Mouse (Mus musculus) forebrain, embryonic 13.5 days (tissue): ENCODE measurements around the gene Ncs1. TPM values are rescaled to one million over a fixed set of nuclear protein-coding genes. Genes with fewer than 3 reads are reported as not detected.

ENCODE experiments used
- ATAC-seq: fragments of 200-750 bp; cut with Nextera tagmentation; 2 replicates; pipeline ENCODE4 v1.8.0; 2017
- H3K27ac ChIP-seq: fragments of 300-500 bp; sonication (generic); 2 replicates; pipeline ENCODE4 v1.5.1; 2015; ENCODE audit warnings: inconsistent platforms, mild to moderate bottlenecking, moderate library complexity
- H3K27me3 ChIP-seq: fragments of 300-500 bp; sonication (generic); 2 replicates; pipeline ENCODE4 v1.6.1; 2015; ENCODE audit warnings: mild to moderate bottlenecking, inconsistent platforms
- H3K36me3 ChIP-seq: fragments of 300-500 bp; sonication (generic); 2 replicates; pipeline ENCODE4 v1.6.1; 2015; ENCODE audit warnings: mild to moderate bottlenecking, inconsistent platforms; ENCODE audit not compliant: poor library complexity, severe bottlenecking
- H3K4me1 ChIP-seq: fragments of 300-500 bp; sonication (generic); 2 replicates; pipeline ENCODE4 v1.6.1; 2015; ENCODE audit warnings: inconsistent platforms
- H3K4me2 ChIP-seq: fragments of 300-500 bp; sonication (generic); 2 replicates; pipeline ENCODE4 v1.6.1; 2015; ENCODE audit warnings: inconsistent platforms, mild to moderate bottlenecking, moderate library complexity
- H3K4me3 ChIP-seq: fragments of 300-500 bp; sonication (generic); 2 replicates; pipeline ENCODE4 v1.5.1; 2015; ENCODE audit warnings: mild to moderate bottlenecking, inconsistent platforms
- H3K9ac ChIP-seq: fragments of 300-500 bp; sonication (generic); 2 replicates; pipeline ENCODE4 v1.6.1; 2015; ENCODE audit warnings: mild to moderate bottlenecking, inconsistent platforms
- H3K9me3 ChIP-seq: fragments of 300-500 bp; sonication (generic); replicated peaks from 2 replicates; pipeline ENCODE4 v1.6.1; 2016; ENCODE audit warnings: inconsistent platforms
- WGBS: fragments of 180-500 bp; shearing (Covaris S2); methylation state at CpG from one replicate; pipeline ENCODE4 v1.1.7; 2015; 5-methylcytosine and 5-hydroxymethylcytosine counted together
- polyA plus RNA-seq: library from polyadenylated mRNA; unstranded; fragments of >200 nt; fragmentation: Nextera tagmentation; extraction: Ambion mirVana; gene quantifications from 2 replicates; pipeline ENCODE4 v1.2.1, GENCODE M21; 2015

Ncs1 gene
- polyA plus RNA-seq, 1 experiment from 2014 or later = 72.7 TPM

DNA sequence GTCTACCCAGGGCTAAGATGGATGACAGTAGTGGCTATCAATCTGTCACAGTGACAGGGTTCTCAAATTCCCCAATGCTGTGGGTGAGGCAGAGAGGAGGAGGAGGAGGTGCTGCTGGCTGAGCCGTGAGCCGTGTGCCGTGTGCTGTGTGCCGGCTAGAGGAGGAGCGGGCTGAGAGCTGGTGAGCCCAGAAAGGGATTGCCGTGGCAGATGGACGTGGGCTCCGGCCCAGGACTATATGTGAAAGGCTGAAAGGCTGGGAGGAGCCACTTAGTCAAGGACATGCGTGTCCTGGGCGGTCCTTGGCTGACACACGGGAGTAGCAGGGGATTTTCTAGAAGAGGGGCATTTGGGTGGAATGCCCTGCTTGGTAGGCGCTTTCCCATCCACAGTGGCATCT is 37.3 kb downstream of the Ncs1 start:
- Histone ChIP-seq H3K9me3 (no peaks in the 10 kb centered on the region), H3K4me2 (no peak overlapping the region), H3K4me3 (no peak overlapping the region), H3K4me1 (peaks cover 16% of the 10 kb centered on the region), H3K9ac (no peak overlapping the region), H3K36me3 (peaks cover 78% of the 10 kb centered on the region), H3K27ac (no peak overlapping the region), H3K27me3 (no peaks in the 10 kb centered on the region)
- no peak for ATAC-seq
- 97% methylated on average over 12 of the region's 12 CpGs for WGBS

DNA sequence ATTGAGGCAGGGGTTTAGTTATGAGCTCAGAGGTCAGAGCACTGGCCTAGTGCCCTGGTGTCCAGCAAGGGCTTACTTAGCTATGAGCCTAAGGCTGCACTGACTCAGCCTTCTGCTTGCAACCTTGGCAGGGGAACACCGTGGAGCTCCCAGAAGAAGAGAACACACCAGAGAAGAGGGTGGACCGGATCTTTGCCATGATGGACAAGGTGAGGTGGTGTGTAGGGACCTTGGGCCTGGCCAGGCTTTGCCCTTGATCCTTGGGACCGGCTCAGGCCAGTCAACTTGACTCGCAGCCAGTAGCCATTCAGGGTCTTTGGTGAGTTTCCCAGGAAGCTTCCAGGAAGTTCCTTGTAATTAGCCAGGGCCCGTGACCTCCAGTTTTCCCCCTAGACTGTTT is 38.9 kb downstream of the Ncs1 start:
- H3K9ac ChIP-seq = no peak overlapping the region
- H3K4me1 ChIP-seq = peaks cover 6% of the 10 kb centered on the region; the same call in 1 of the 2 replicates
- H3K36me3 ChIP-seq = peaks cover 90% of the 10 kb centered on the region
- no peak overlapping the region for H3K4me3 ChIP-seq
- 93% methylated on average over 5 of the region's 5 CpGs for WGBS
- no peak overlapping the region for H3K27ac ChIP-seq
- H3K4me2 ChIP-seq = no peak overlapping the region
- no peaks in the 10 kb centered on the region for H3K9me3 ChIP-seq
- H3K27me3 ChIP-seq = no peaks in the 10 kb centered on the region
- no peak for ATAC-seq

DNA sequence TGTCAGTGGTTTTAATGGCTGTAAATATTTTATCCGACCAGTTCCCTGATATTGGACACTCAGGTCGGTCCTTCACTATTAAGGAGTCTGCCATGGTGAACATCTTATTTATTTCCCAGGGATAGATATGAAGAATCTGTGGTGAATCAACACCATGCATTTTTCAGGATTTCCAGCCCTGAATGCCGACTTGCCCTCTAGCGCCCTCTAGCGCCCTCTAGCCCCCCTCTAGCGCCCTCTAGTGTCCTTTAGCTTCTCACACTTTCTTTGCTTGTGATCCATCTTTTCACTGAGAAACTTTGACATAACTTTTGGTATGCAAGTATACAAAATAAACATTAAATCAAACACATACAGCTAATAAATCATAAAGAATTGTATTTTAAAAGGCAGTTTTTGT is 45.8 kb downstream of the Ncs1 start:
- Histone ChIP-seq H3K27ac (no peak overlapping the region), H3K36me3 (peaks cover 71% of the 10 kb centered on the region), H3K4me1 (no peaks in the 10 kb centered on the region), H3K9ac (no peak overlapping the region), H3K4me2 (no peak overlapping the region), H3K4me3 (no peak overlapping the region), H3K27me3 (no peaks in the 10 kb centered on the region), H3K9me3 (no peaks in the 10 kb centered on the region)
- WGBS = 5% methylated on average over 6 of the region's 6 CpGs
- ATAC-seq = no peak

DNA sequence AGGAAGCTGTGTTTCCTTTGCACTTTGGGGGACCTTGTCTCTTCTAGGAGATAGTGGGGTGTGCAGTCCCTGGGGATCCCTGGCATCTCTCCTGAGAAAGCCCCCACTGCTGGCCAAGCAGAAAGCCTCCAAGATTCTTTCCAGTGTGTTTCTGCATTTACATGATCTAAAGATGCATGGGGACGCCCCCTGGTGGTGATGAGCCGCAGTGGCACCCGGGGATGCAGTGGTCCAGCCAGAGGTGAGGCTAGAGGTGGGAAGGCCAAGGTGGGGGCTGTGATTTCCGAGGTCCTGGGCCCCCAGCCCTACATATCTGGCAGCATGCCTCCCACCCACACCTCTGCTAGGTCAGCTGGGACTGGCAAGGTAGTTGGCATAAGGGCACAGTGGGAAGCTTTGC is 49.4 kb downstream of the Ncs1 start:
- Histone ChIP-seq H3K4me2 (no peak overlapping the region), H3K27ac (no peak overlapping the region), H3K36me3 (peaks cover 36% of the 10 kb centered on the region), H3K4me1 (peaks cover 5% of the 10 kb centered on the region), H3K27me3 (no peaks in the 10 kb centered on the region), H3K9ac (no peak overlapping the region), H3K9me3 (no peaks in the 10 kb centered on the region), H3K4me3 (no peak overlapping the region)
- ATAC-seq = no peak
- 0% methylated on average over 4 of the region's 4 CpGs for WGBS

DNA sequence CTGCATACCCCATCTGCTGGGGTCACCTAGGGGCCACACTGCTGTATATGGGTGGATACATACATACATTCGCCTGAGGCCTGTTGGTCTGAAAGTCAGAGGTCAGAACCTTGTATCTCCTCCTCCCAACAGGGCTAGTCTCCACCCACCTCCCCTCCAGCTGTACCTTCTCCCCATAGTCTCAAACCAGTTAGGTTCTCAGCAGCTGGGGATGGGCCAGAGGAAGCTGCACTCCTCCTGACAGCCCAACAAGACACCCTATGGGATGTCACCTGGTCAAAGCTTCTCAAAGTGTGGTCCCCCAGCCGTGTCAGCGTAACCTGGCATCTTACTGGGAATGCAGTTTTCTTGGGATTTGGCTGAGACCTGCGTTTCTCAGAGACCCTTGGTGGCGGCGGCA is 50.8 kb downstream of the Ncs1 start:
- H3K27ac ChIP-seq = no peak overlapping the region
- peaks cover 27% of the 10 kb centered on the region for H3K36me3 ChIP-seq
- ATAC-seq = no peak
- WGBS = 86% methylated on average over 6 of the region's 6 CpGs
- no peaks in the 10 kb centered on the region for H3K9me3 ChIP-seq
- H3K4me1 ChIP-seq = peaks cover 5% of the 10 kb centered on the region
- H3K4me3 ChIP-seq = no peak overlapping the region
- no peak overlapping the region for H3K4me2 ChIP-seq
- no peak overlapping the region for H3K9ac ChIP-seq
- no peaks in the 10 kb centered on the region for H3K27me3 ChIP-seq

DNA sequence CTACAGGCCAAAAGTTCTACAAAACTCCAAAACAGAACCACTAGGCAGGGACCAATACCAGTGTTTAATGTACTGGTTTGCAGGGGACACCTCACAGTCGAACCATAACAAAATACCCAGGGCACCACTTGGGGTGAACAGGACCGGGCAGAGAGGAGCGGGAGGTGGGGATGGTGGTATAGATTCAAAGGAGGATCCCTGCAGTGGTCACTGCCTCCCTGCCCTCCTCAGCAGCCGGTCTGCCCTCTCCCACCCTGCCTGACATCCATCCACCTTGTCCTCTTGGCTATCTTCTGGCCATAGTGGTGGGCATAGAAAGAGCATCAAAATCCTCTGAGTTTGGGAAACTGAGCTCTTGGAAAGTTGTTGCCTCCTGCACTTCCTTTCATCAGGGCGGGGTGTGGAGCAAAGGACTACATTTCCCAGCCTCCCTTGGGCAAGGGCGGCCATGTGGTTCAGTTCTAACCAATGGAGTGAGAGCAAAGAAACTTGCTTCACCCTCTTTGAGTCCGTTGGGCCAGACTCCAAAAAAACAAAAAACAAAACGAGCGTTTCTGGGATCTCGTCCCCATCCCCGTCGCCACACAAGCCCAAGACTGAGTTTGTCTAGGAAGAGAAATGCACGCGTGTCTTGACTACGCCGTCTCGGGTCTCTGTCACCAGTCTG is 52.1 kb downstream of the Ncs1 start:
- peaks cover 17% of the 10 kb centered on the region for H3K36me3 ChIP-seq
- H3K9ac ChIP-seq = peak overlapping the region; percentile 59
- H3K4me1 ChIP-seq = peaks cover 5% of the 10 kb centered on the region
- no peak overlapping the region for H3K27ac ChIP-seq
- WGBS = 1% methylated on average over 17 of the region's 17 CpGs
- H3K4me3 ChIP-seq = peak overlapping the region; percentile 43
- no peaks in the 10 kb centered on the region for H3K9me3 ChIP-seq
- H3K27me3 ChIP-seq = no peaks in the 10 kb centered on the region
- peak overlapping the region; percentile 59 for H3K4me2 ChIP-seq
- peak; percentile 90 for ATAC-seq

DNA sequence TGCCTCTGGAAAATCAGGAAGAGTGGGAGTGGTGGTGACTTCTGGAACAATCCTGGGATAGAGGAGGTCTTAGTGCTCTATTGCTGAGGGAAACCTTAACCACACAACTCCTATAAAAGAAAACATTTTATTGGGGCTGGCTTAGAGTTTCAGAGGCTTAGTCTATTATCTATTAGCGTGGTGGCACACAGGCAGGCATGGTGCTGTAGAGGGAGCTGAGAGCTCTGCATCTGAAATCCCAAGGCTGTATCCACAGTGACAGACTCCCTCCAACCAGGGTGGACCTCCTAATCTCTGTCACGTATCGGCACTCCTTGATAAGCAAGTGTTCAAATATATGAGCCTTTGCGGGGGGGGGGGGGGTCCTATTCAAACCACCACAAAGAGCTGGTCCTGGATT is 53.2 kb downstream of the Ncs1 start:
- ATAC-seq = 0 out of 2 replicates have a peak, but pooled peaks have one; percentile 14
- 31% methylated on average over 4 of the region's 4 CpGs for WGBS
- Histone ChIP-seq H3K4me2 (peak overlapping the region; percentile 59), H3K4me3 (no peak overlapping the region), H3K4me1 (peaks cover 5% of the 10 kb centered on the region), H3K9me3 (no peaks in the 10 kb centered on the region), H3K27me3 (no peaks in the 10 kb centered on the region), H3K9ac (no peak overlapping the region), H3K36me3 (peaks cover 7% of the 10 kb centered on the region), H3K27ac (no peak overlapping the region)

DNA sequence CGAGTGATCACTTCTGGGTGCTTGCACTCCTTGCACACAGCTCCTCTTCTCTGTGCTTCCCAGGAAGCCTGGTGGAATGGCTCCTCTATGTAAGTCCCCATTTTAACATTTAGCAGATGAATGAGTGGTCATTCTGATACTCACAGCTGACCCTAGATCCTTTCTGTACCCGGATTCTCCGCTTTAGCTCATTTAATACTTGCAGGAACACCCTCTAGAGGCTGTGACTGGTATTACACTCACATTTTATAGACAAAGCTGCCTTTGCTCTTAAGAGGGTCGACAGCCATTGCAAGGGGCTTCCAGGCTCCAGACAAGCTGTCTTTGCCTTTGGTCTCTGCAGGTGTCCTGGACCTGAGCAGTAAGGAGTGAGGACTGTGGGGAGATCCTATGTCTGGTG is 53.6 kb downstream of the Ncs1 start:
- peaks cover 5% of the 10 kb centered on the region for H3K4me1 ChIP-seq
- ATAC-seq = peak; percentile 9; the same call in 1 of the 2 replicates
- no peak overlapping the region for H3K27ac ChIP-seq
- H3K9me3 ChIP-seq = no peaks in the 10 kb centered on the region
- no peak overlapping the region for H3K9ac ChIP-seq
- 0 out of 2 replicates have a peak, but pooled peaks cover 4% of the 10 kb centered on the region for H3K36me3 ChIP-seq
- 27% methylated on average over 4 of the region's 4 CpGs for WGBS
- no peak overlapping the region for H3K4me3 ChIP-seq
- no peaks in the 10 kb centered on the region for H3K27me3 ChIP-seq
- peak overlapping the region; percentile 28; the same call in 1 of the 2 replicates for H3K4me2 ChIP-seq

DNA sequence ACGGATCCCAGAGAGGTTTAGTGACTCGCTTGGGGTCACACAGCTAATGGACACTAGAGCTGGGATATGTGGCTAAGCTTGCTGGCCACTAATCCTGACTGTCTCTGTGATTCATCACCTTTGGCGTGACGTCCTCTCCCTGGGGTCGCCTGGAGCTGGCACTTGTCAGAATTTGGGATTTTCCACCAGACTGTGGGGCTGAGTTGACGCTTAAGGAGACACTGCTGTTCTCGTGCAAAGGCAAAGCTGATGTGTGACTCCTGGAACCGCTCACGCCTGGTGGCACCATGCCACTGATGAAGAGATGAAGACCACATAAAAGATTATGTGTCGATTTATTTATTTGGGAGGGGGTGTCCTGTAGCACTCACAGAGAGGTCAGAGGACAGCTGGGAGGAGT is 54.4 kb downstream of the Ncs1 start:
- no peak overlapping the region for H3K4me3 ChIP-seq
- H3K27ac ChIP-seq = no peak overlapping the region
- no peaks in the 10 kb centered on the region for H3K9me3 ChIP-seq
- WGBS = 81% methylated on average over 10 of the region's 10 CpGs
- no peak for ATAC-seq
- 0 out of 2 replicates have a peak, but pooled peaks cover 4% of the 10 kb centered on the region for H3K36me3 ChIP-seq
- H3K27me3 ChIP-seq = no peaks in the 10 kb centered on the region
- no peak overlapping the region for H3K4me2 ChIP-seq
- H3K9ac ChIP-seq = no peak overlapping the region
- peaks cover 5% of the 10 kb centered on the region for H3K4me1 ChIP-seq

DNA sequence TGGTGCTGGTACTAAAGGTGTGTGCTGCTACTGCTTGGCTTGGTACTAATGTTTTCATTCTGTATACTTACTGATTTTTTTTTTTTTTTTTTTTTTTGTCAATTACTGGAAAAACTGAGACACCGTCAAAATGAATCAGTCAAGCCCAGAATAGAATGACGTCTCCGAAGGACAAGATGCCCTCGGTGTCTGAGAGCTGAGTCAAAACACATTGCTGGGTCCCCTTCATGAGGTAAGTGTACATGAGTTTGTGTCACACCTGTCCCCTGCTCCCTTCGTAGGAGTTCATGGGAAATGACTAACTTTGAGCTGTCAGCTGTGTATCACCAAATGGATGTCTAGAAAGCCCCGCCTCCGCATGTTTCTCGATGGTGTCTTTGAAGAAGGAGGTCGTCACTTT is 57.6 kb downstream of the Ncs1 start:
- Histone ChIP-seq H3K27me3 (no peaks in the 10 kb centered on the region), H3K36me3 (no peaks in the 10 kb centered on the region), H3K9me3 (no peaks in the 10 kb centered on the region; the same call in 1 of the 2 replicates), H3K4me3 (no peak overlapping the region), H3K4me1 (peaks cover 5% of the 10 kb centered on the region), H3K27ac (no peak overlapping the region), H3K9ac (no peak overlapping the region), H3K4me2 (no peak overlapping the region)
- ATAC-seq = no peak
- 82% methylated on average over 9 of the region's 9 CpGs for WGBS

DNA sequence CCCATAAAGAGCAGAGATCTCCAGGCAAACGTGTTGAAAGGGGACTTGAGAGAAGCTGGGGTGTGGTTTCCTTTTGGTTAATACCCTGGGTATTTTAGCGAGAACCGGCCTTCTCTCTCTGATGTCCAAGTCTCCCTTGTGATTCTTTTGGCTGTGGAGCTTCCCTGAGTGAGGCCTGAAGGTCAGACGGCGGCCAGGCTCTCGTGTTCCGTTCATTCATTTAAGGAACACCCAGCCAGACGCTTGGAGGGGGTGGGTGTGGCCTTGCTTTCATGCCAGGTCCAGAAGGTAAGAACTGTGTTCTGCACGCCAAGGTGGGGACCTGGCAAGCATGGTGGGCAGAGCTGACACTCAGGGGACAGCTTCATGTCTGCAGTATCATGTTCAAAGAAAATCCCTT is 58.6 kb downstream of the Ncs1 start:
- H3K9ac ChIP-seq = no peak overlapping the region
- no peak overlapping the region for H3K4me2 ChIP-seq
- H3K27ac ChIP-seq = no peak overlapping the region
- no peaks in the 10 kb centered on the region for H3K36me3 ChIP-seq
- no peaks in the 10 kb centered on the region for H3K27me3 ChIP-seq
- H3K4me3 ChIP-seq = no peak overlapping the region
- ATAC-seq = no peak
- no peaks in the 10 kb centered on the region; the same call in 1 of the 2 replicates for H3K4me1 ChIP-seq
- H3K9me3 ChIP-seq = no peaks in the 10 kb centered on the region; the same call in 1 of the 2 replicates
- WGBS = 82% methylated on average over 9 of the region's 9 CpGs

DNA sequence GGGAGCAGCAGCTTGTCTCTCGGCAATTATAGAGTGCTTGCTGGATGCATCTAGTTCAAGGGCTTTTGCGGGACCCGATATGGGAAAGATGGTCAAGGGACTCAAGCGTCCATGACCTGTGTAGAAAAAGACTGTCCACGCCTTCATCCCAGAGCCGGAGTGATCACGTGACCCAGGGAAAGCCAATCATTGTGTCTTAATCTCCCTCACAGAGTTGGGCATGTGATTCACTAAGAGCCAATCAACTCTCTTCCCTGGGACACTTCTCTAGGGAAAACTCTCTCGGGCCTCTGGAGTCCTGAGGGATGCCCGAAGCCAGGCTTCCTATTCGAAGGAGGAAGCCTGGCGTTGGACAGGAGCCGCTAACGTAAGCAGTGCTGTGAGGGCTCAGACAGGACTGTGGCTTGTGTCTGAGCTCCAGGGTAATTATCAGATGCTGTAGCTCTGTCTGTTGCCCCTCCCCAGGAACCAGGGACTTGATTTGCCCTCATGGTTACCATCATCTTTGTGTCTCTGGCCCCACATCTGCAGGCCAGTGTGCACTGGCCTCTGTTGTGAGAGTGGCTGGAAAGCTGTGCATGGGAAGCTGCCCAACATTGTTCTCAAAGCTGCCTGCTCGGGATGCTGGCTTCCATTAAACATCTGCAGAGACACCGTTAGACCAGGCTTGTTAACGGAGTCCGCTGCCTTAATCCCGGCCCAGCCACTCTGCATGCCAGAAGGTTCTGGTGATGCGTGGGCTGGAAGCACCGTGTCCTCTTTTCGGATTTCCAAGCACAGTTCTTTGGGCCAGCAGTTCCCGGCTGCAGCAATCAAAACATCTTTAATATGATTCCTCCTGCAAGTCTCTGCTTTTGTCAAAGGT is 59.4 kb downstream of the Ncs1 start:
- Histone ChIP-seq H3K4me1 (no peaks in the 10 kb centered on the region), H3K9ac (no peak overlapping the region), H3K27me3 (no peaks in the 10 kb centered on the region), H3K4me2 (no peak overlapping the region), H3K4me3 (no peak overlapping the region), H3K36me3 (no peaks in the 10 kb centered on the region), H3K9me3 (no peaks in the 10 kb centered on the region; the same call in 1 of the 2 replicates), H3K27ac (no peak overlapping the region)
- ATAC-seq = no peak
- 79% methylated on average over 22 of the region's 22 CpGs for WGBS
